Mouse (Mus musculus): ENCODE data around the gene Spi1.

Spi1 gene

GRCm38 (mm10) chr2:91121497-91121896, 39.3 kb downstream of the Spi1 start:
- no peak for DNase-seq (ENCODE audit: low read depth, low spot score)

GRCm38 (mm10) chr2:91123521-91123920, 41.3 kb downstream of the Spi1 start:
- DNase-seq (ENCODE audit: low read depth, low spot score): no peak

DNA sequence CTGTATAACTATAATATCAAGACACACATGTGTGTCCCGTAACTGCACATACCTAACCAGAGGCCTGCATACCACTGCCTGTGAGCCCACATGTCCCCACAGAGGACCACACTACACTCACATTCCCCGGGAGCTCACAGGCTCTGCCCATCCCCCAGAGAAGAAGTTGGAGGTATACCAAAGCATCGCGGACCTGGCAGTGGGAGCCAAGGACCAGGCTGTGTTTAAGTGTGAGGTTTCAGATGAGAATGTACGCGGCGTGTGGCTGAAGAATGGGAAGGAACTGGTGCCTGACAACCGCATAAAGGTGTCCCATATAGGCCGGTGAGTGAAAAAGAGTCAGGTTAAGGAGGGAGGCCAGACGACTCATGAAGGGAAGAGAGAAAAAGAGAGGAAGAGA, 42.9 kb downstream of the Spi1 start:
- DNase-seq (ENCODE audit: low read depth, low spot score): no peak

DNA sequence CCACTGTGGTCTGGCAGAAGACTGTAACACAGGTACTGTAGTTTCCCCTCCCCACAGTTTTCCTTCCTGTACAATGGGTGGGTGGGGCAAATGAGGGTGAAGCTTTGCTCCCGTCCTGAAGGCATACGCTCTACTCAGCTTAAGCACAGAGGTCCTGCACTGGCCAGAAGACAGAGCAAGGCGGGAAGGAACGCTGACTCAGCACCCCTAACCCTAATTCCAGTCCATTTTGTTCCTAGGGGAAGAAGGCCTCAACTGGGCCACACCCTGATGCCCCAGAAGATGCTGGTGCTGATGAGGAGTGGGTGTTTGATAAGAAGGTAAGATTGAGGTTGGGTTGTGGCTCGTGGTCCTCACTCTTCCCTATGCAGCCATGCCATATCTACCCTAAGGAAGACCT, 46.6 kb downstream of the Spi1 start:
- no peak for DNase-seq (ENCODE audit: low read depth, low spot score)

DNA sequence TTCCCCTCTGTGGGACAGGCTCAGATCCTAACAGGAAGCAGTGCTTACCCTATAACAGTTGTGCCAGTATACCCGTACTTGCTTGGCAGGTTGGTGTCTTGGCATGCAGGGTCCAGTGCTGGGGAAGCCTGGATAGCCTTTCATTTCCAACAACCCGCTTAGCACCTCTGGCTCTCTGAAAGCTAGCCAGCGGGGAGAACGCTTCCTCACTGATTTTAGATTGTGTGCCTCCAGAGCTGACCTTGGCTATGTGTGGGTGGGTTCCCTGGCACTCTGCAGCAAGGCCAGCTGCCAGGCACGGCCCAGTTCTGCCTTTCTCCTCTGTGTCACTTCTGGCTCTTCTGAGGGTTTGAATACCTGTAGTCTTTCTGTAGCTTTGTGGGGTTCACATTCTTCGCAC, 47.9 kb downstream of the Spi1 start:
- no peak for DNase-seq (ENCODE audit: low read depth, low spot score)

GRCm38 (mm10) chr2:91131251-91131650, 49.1 kb downstream of the Spi1 start:
- DNase-seq (ENCODE audit: low read depth, low spot score): no peak

DNA sequence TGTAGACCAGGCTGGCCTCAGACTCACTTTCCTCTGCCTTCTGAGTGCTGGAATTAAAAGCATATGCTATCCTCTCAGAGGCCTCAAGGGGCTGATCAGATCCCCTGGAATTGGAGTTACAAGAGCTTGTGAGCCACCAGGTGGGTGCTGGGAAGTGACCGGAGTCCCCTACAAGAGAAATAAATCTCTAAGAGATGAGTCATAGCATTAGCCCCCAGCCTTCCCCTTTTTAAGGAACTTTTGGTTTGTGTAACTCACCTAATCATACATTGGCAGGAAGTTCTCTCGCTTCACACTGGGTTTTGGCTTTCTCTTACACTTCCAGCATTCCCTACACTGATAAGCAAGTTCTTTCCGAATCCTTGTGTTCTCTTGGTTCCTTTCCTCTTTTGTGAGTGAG, 49.8 kb downstream of the Spi1 start:
- DNase-seq (ENCODE audit: low read depth, low spot score): no peak

DNA sequence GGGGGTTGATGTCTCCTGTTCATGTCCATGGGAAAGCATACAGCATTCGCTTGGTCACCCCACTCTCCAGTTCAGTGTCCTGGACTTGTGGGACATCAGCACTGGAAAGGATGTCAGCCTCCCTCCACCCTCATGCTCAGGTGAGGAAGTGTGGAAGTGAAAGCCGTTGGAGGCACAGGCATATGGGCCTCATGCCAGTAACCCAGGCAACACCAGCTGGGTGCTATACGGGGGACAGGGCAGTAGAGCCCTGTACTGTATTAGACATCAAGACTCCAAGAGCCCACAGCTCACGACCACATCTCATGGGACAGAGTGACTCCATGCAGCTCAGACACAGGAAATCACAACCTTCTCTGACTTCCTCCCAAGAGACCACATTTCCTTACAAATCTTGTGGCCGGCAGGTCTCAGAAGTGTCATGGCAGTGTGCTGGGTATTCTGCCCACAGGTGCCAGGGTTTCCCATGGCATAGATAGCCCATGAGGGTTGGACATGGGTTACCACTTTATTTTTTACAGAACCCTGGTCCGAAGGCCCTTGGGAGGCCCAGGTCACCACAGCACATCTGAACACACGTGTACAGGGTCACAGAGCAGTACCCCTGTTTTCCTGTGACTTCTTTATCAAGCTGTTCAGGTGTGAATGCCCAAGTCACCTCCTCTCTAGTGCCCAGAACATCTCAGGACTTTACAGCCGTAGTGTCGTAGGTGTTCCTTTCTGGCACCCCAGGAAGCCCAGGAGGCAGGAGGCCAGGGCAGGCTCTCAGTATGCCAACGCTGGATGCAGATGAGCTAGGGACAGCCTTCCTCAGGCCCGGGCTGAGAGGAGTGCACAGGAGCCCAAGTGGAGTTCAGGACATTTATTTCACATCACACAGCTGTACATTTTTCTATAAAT, 54.6 kb downstream of the Spi1 start:
- DNase-seq (ENCODE audit: low read depth, low spot score): no peak

- DNase-seq (ENCODE audit: low read depth, low spot score): no peak
Measured at GRCm38 (mm10) chr2:91137481-91137880, 55.3 kb downstream of the Spi1 start.

- DNase-seq (ENCODE audit: low read depth, low spot score): no peak
Measured at GRCm38 (mm10) chr2:91139311-91139710, 57.1 kb downstream of the Spi1 start.

- DNase-seq (ENCODE audit: low read depth, low spot score): no peak
Measured at GRCm38 (mm10) chr2:91139764-91140163, 57.6 kb downstream of the Spi1 start.

DNA sequence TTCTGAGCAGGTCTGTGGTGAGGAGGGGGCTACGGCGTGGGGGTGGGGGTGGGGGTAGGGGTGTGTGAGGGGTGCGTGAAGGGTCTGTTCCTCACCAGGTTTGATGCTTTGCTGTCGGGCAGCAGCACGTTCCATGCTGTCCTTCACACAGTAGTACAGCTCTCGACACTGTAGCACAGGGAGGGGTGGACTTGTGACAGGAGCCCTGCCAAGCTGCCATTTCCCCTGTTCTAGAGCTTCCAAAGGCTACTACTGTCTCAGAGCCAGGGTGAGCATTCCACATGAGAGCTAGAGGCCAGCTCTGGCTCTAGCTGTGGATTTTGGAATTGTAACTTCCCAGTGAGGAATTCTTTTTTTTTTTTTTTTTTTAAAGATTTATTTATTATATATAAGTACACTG, 60.7 kb downstream of the Spi1 start:
- no peak for DNase-seq (ENCODE audit: low read depth, low spot score)

DNA sequence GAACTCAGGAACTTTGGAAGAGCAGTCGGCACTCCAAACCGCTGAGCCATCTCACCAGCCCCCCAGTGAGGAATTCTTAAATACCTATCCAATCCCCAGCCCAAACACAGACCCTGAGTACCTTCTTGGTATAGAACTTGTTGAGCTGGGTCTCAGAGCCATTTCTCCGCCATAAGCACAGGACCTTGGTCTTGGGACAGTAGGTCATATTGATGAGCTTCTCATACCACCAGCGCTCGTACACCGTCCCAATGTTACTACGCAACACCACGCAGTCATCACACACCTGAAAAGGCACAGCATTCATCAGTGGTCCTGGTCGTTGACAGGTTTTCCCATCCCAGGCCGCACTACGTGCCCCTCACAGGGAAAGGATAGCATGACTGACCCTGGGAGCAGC, 61.2 kb downstream of the Spi1 start:
- DNase-seq (ENCODE audit: low read depth, low spot score): no peak

- DNase-seq (ENCODE audit: low read depth, low spot score): no peak
Measured at GRCm38 (mm10) chr2:91148101-91148500, 65.9 kb downstream of the Spi1 start.

DNA sequence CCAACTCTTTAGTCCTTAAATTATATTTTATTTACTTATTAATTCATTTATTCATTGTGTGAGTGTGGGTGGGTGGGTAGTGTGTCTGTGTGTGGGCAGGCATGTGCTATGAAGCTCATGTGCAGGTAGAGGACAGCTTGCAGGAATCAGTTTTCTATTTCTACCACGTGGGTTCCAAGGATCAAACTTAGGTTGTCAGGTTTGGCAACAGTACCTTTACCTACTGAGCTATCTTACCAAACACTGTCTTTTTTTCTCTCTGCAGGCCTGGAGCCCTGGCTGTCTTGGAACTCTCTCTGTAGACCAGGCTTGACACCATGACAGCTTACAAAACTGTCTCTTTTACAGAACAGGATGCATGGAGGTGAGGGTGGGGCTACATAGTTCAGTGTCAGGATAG, 69.1 kb downstream of the Spi1 start:
- DNase-seq (ENCODE audit: low read depth, low spot score): no peak

GRCm38 (mm10) chr2:91152885-91153377, 70.7 kb downstream of the Spi1 start:
- DNase-seq (ENCODE audit: low read depth, low spot score): no peak

- DNase-seq (ENCODE audit: low read depth, low spot score): no peak
Measured at GRCm38 (mm10) chr2:91154091-91154490, 71.9 kb downstream of the Spi1 start.

DNA sequence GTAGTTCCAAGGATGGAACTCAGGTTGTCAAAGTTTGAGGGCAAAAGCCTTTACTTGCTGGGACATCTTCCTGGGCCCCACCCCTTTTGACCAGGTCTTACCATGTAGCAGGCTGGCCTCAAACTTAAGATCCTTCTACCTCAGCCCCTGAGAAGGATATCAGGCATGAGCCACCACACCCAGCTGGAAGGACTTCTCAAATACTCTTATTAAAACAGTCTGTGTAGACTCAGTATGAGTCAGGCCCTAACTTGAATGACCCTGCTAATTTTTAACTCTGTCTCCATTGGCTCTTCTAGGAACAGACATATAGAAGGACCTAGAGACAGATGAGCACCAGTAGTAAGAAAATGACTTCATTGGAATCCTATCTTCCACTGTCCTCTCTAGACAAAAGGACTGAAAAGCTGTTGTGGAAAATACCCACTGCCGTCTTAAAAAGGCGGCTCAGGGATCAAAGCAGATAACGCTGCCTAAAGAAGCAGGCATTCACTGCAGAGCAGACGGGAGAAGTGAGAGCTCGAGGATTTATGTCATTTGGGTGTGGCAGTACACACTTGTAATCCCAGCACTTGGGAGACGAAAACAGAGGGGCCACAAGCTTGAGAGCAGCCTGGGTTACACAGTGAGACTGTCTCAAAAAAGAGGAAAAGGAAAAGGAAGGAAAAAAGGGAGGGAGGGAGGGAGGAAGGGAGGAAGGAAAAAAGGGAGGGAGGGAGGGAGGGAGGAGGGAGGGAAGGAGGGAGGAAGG, 75.0 kb downstream of the Spi1 start:
- DNase-seq (ENCODE audit: low read depth, low spot score): no peak

DNA sequence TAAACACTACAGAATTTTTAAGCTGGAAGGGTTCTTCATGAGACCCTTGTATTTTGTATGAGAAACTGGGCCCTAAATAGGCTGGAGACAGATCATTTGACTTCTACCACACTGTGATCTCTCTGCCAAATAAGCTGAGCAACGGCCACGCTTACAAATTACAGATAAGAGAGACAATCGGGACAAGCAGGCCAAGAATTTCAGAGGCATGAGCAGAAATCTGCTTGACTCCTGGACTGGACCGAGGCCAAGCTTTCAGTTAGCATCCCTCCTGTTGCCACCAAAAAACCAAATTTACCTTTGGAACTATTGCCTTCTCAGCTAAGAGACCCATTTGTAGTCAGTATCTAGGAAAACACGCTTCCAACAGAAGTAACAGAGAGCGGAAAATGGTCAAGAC, 78.4 kb downstream of the Spi1 start:
- DNase-seq (ENCODE audit: low read depth, low spot score): no peak

DNA sequence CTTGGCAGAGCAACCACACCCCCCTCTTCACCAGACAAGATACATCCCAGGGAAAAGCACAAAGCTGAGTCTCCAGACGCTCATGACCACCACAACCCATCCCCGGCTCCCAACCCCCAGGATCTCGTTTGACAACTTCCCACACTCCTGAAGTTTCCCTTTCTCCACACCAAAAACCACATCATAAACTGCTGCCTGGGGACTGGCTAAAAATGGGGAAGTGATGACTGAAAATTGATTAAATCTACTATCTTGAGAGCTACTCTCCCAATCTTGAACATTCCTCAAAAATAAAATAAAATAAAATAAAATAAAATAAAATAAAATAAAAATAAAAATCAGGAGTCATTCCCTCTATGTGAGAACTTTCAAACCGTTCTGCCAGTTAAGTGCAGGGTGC, 80.8 kb downstream of the Spi1 start:
- no peak for DNase-seq (ENCODE audit: low read depth, low spot score)

- DNase-seq (ENCODE audit: low read depth, low spot score): no peak
Measured at GRCm38 (mm10) chr2:91163532-91163931, 81.3 kb downstream of the Spi1 start.

- DNase-seq (ENCODE audit: low read depth, low spot score): no peak
Measured at GRCm38 (mm10) chr2:91164991-91165390, 82.8 kb downstream of the Spi1 start.

Data from embryo, embryonic 11.5 days (tissue).